Mouse (Mus musculus) G1E (cell line): Measurements from ENCODE around the gene Flywch1. TPM values are rescaled to one million over a fixed set of nuclear protein-coding genes. Genes with fewer than 3 reads are reported as not detected.

ENCODE experiments used
- ATAC-seq: 2 replicates; pipeline ENCODE4 v1.8.0; 2016; ENCODE audit warnings: mild to moderate bottlenecking; ENCODE audit not compliant: insufficient number of reproducible peaks, poor library complexity, low FRiP score, severe bottlenecking; ENCODE audit errors: extremely low read depth
- DNase-seq: peaks from one replicate; pipeline ENCODE4 v3.0.0; 2012; ENCODE audit warnings: low spot score
- H3K27me3 ChIP-seq: 2 replicates; pipeline ENCODE4 v1.6.1; 2012; ENCODE audit warnings: mild to moderate bottlenecking, low read length, inconsistent platforms; ENCODE audit not compliant: insufficient read depth
- H3K36me3 ChIP-seq: replicated peaks from 2 replicates; pipeline ENCODE3; 2012; ENCODE audit warnings: mild to moderate bottlenecking, inconsistent platforms
- H3K4me1 ChIP-seq: 2 replicates; pipeline ENCODE4 v1.6.1; 2012; ENCODE audit warnings: low read depth, low read length, inconsistent platforms, mixed read lengths; ENCODE audit not compliant: insufficient read depth
- H3K4me3 ChIP-seq: 2 replicates; pipeline ENCODE4 v1.5.1; 2012; ENCODE audit warnings: low read depth, mild to moderate bottlenecking, inconsistent platforms, low read length, moderate library complexity, mixed read lengths
- H3K9me3 ChIP-seq: replicated peaks from 2 replicates; pipeline ENCODE4 v1.6.1; 2012; ENCODE audit warnings: inconsistent platforms
- CTCF ChIP-seq: IDR thresholded peaks from 2 replicates; pipeline ENCODE4 v1.5.1; 2012; ENCODE audit warnings: low read depth, low read length, inconsistent platforms, mixed read lengths
- GATA1 ChIP-seq: IDR thresholded peaks from 2 replicates; pipeline ENCODE4 v1.6.1; 2012; ENCODE audit warnings: borderline replicate concordance, low read length, inconsistent platforms, mixed read lengths
- GATA2 ChIP-seq: IDR thresholded peaks from 2 replicates; pipeline ENCODE4 v1.6.1; 2012; ENCODE audit warnings: low read depth, low read length, inconsistent platforms, borderline replicate concordance
- POLR2AphosphoS5 ChIP-seq: IDR thresholded peaks from 2 replicates; pipeline ENCODE4 v1.6.1; 2012; ENCODE audit warnings: low read depth, low read length, inconsistent platforms; ENCODE audit not compliant: insufficient replicate concordance
- TAL1 ChIP-seq: conservative IDR thresholded peaks from 2 replicates; pipeline ENCODE4 v1.6.1; 2012; ENCODE audit warnings: low read depth, low read length, inconsistent platforms, mixed read lengths
- polyA plus RNA-seq: library from polyadenylated mRNA; stranded (reverse); fragments of >175 nt; gene quantifications from 2 replicates; pipeline ENCODE4 v1.2.3, GENCODE M21; 2012
- total RNA-seq, 2 experiments: library from RNA; stranded (forward) in 1 of 2; stranded (reverse) in 1 of 2; fragments of 200-1000 nt in 1 of 2; fragments of >200 nt in 1 of 2; fragmentation: Nextera tagmentation in 1 of 2; gene quantifications; 2 replicates each; pipeline ENCODE4 v1.2.3; 2014 to 2017

Gene Flywch1
- total and polyA plus RNA-seq, 3 experiments: 14.1 to 44.6 (median 22.3) TPM

DNA sequence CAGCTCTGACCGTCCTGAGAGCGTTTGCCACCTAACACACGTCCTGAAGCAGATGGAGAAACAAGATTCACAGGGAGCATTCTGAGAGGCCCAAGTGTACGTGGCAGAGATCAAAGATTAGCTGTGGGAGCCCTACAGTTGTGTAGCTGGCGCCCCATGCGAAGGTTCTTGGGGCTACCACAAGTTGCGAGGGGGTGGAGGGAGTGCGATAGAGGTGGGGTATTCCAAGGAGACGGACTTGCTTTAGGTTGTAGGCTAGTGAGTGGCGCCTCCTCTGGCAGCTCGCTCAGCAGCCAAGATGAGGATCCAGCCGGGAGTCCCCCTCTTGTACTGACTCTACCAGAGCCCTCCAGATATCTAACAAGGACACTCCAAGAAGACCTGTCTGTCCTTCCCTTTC lies 25.1 kb downstream of the Flywch1 start:
- no peak for TF ChIP-seq POLR2AphosphoS5
- no peak for TF ChIP-seq TAL1
- TF ChIP-seq GATA1: no peak
- no peak for TF ChIP-seq GATA2
- no peak for TF ChIP-seq CTCF
- ATAC-seq (no peak), DNase-seq (no peak)
- no peaks in the 10 kb centered on the region for H3K9me3 ChIP-seq
- no peaks in the 10 kb centered on the region for H3K36me3 ChIP-seq
- peaks cover 56% of the 10 kb centered on the region for H3K4me1 ChIP-seq
- peaks cover 59% of the 10 kb centered on the region for H3K27me3 ChIP-seq
- peak overlapping the region; percentile 62; the same call in 1 of the 2 replicates for H3K4me3 ChIP-seq

DNA sequence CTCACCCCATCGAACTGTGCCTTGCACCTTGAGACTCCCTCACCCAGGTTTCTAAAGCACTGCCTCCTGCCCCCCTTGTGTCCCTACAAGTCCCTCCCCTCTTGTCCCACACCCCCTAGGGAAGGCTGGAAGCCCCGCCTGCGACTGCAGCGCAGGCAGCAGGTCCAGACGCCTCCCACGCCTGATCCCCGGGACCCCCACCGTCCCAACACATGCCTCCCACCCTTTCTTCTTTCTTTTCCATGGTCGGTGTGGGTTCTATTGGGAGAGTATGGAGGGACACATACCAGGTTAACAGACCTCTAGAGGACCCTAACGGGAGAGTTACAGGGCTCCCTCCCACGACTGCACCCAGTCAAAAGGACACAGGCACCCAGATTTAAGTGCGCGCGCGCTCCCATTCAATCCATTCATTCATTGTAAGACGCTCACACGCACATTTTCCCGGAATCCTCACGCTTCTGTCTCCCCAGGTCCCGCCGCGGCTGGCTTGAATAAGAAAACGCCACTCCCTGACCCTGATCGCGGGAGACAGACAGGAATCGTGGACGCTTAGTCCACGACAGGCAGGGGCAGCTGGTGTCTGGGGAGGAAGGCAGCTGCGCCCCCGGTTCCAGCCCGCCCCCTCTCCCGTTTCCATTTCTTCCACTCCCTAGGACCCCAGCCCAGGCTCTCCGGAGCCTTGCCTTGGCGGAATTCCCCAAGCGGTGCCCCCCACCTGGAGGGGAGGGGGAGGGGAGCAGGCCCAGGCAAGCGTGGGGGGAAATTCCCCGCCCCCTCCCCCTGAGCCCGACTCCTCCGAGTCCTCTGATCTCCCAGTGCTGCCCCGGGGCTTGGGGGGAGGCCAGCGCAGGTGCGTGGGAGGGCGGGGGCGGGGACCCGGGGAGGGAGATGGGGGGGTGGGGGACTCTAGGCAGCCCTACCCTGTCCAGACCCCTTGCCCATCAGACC lies 25.8 kb downstream of the Flywch1 start, which contains the start of gene Kremen2:
Gene Kremen2, minus strand, starts transcription at position 533 of the 951 bp plus-strand sequence.
- Histone ChIP-seq H3K4me1 (peaks cover 59% of the 10 kb centered on the region), H3K4me3 (peak within 1 kb of the TSS; percentile 62; the same call in 1 of the 2 replicates), H3K9me3 (no peaks in the 10 kb centered on the region), H3K36me3 (no peaks in the 10 kb centered on the region), H3K27me3 (peaks cover 65% of the 10 kb centered on the region)
- ATAC-seq (no peak), DNase-seq (no peak)
- no peak for TF ChIP-seq POLR2AphosphoS5
- TF ChIP-seq GATA2: no peak
- no peak for TF ChIP-seq GATA1
- TF ChIP-seq CTCF: no peak
- TF ChIP-seq TAL1: no peak

DNA sequence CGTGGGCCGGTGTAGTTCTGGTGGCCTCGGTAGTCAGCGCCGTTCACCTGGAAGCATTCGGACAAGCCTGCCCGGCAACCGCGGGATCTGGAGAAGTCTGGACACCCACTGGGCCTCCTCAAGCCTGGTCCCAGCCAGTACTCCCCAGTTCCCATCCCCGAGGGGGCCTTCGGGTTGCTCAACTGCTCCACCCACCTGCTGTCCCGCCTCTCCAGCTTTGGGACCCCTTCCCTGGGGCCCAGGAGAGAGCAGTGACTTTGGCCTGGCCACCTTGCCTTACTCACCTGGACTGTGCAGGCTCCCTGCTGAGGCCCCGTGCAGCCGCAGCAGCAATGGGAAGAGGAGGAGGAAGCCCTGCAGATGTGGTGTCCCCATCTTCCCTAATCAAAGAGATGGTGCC lies 26.8 kb downstream of the Flywch1 start:
- peaks cover 67% of the 10 kb centered on the region for H3K4me1 ChIP-seq
- DNase-seq (no peak), ATAC-seq (no peak)
- no peaks in the 10 kb centered on the region for H3K36me3 ChIP-seq
- no peak overlapping the region for H3K4me3 ChIP-seq
- H3K9me3 ChIP-seq: no peaks in the 10 kb centered on the region
- H3K27me3 ChIP-seq: peaks cover 75% of the 10 kb centered on the region
- TF ChIP-seq TAL1: no peak
- TF ChIP-seq GATA1: no peak
- TF ChIP-seq POLR2AphosphoS5: no peak
- TF ChIP-seq GATA2: no peak
- no peak for TF ChIP-seq CTCF

DNA sequence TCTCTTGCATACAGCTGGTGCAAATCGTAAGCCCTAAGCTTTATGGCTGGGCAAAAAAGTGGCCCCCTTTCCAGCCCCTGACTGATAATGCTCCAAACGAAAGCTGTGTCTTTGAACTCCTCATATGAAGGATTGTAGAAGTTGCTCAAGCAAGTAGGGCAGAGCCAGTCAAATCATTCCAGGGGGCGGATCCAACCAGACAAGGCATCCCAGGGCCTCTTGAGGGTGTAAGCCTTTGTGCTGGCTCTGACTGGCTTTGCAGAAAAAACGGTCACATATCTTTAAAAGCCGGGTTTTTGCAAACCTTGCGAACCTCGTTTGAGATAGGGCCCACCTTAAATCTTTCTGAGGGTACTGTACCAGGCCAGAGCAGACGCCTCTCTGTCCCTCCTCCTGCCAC lies 27.3 kb downstream of the Flywch1 start:
- Histone ChIP-seq H3K27me3 (peaks cover 80% of the 10 kb centered on the region), H3K9me3 (no peaks in the 10 kb centered on the region), H3K4me1 (peaks cover 66% of the 10 kb centered on the region), H3K4me3 (no peak overlapping the region), H3K36me3 (no peaks in the 10 kb centered on the region)
- DNase-seq: no peak
- TF ChIP-seq POLR2AphosphoS5 (no peak), CTCF (no peak), GATA1 (no peak), GATA2 (no peak), TAL1 (no peak)
- ATAC-seq: no peak

DNA sequence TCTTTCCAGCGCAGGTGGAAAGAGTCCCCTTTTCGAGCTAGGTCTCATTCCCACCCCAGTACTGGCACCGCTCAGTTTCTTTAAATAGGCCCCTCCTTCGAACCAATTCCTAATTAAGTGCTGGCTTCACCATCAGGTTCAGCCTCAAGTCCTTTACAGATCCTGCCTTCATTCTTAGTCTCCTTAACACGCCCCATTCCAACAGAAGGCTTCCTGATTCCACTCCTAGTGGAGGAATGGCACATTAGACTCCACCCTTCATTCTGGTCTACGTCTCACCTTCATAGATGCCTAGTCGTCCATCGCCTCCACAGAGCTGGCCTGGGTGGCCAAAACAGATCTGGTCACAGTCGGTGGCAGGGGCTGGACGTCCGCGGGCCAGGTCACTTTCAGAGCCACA lies 28.5 kb downstream of the Flywch1 start:
- no peaks in the 10 kb centered on the region for H3K9me3 ChIP-seq
- no peak overlapping the region for H3K4me3 ChIP-seq
- peaks cover 86% of the 10 kb centered on the region for H3K27me3 ChIP-seq
- no peaks in the 10 kb centered on the region for H3K36me3 ChIP-seq
- no peak for ATAC-seq
- DNase-seq: no peak
- TF ChIP-seq CTCF: no peak
- no peak for TF ChIP-seq GATA2
- no peak for TF ChIP-seq TAL1
- TF ChIP-seq POLR2AphosphoS5: no peak
- no peak for TF ChIP-seq GATA1
- H3K4me1 ChIP-seq: peaks cover 56% of the 10 kb centered on the region

DNA sequence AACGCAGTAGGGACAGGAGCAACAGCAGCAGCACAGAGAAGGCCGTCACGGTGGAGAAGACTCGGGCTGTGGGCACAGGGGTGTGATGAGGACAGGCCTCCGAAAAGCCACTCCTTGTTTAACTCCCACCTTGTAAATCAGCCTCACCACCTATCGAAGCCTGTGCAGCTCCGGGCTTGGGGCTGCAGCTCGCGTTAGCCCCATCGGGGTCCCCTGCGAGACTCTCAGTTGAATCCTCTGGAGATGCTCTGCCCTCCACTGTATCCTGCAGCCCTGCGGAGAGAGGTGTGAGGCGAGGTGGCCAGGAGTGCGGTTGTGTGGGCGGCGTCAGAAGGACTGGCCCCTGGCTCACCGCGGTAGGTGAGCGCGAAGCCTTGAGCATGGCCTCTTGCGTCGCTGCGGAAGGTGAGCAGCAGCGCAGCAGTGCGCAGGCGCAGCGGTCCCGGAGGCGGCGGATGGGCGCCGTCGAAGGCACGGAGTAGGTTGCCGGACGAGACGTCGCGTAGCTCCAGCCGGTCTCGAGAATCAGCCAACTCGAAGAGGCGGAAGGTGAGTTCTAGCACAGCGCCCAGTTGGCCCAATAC lies 29.1 kb downstream of the Flywch1 start:
- no peak for DNase-seq
- peaks cover 88% of the 10 kb centered on the region for H3K27me3 ChIP-seq
- TF ChIP-seq GATA1 (no peak), POLR2AphosphoS5 (no peak), TAL1 (no peak), GATA2 (no peak), CTCF (no peak)
- H3K4me3 ChIP-seq: no peak overlapping the region
- ATAC-seq: no peak
- H3K9me3 ChIP-seq: no peaks in the 10 kb centered on the region
- peaks cover 5% of the 10 kb centered on the region for H3K36me3 ChIP-seq
- peaks cover 57% of the 10 kb centered on the region for H3K4me1 ChIP-seq
